Mouse (Mus musculus) lung, postnatal 10 days (tissue): Measurements from ENCODE around the gene Paqr9.

Source experiments
- DNase-seq: peaks from one replicate; pipeline ENCODE4 v3.0.0; 2021

The Paqr9 gene

DNA sequence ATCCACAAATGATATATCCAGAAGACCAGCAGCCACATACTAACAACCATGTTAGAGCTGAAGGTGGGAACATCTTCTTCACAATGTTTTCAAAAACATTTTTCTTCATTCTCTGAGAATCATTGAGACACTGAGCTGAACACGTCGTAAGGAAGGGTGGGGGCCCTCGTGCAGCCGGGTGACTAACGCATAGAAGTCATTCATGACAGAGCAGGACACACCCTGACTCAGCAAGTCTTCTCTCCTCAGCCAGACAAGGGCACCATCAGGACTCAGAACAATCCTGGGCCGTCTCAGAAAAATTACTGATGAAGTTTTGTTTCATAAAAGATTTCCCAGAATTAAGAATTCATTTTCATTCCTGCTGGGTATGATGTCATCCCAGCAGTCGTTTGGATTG is 12.8 kb upstream of the Paqr9 start:
- no peak for DNase-seq

DNA sequence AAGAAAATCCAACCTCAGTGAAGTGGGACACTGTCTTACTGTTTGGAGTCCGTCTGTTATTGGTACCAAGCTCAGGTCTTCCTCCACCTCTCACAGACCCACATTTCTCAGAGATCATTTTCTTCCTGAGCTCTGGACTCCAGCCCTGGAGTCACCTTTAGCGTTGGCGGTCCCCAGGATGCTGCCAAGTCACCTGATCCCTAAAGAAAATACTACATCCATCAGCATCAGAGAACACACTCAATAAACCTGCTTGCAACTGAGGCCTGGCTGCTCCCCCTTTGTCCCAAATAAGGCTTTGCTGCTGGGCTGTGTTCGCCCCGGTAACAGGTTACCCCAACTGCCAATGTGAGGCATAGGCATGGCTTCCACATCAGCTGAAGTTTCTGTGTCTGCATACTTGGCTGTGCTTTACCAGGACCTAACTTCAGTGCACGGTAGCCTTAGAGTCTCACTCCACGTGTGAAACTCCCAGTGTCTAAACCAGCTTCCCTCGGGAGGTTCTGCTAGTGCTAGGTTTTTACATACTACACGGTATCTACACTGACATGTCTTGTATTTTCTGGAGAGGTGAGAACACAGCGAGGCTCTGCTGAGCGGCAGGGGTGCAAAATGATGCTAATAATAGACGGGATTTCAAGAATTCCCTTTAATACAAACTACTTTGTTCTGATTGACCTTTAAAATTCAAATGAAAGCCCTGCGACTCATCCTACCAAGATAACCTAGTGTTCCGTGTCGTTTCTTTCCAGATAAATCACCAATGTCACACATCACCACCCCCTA is 9.6 kb upstream of the Paqr9 start:
- DNase-seq: no peak

DNA sequence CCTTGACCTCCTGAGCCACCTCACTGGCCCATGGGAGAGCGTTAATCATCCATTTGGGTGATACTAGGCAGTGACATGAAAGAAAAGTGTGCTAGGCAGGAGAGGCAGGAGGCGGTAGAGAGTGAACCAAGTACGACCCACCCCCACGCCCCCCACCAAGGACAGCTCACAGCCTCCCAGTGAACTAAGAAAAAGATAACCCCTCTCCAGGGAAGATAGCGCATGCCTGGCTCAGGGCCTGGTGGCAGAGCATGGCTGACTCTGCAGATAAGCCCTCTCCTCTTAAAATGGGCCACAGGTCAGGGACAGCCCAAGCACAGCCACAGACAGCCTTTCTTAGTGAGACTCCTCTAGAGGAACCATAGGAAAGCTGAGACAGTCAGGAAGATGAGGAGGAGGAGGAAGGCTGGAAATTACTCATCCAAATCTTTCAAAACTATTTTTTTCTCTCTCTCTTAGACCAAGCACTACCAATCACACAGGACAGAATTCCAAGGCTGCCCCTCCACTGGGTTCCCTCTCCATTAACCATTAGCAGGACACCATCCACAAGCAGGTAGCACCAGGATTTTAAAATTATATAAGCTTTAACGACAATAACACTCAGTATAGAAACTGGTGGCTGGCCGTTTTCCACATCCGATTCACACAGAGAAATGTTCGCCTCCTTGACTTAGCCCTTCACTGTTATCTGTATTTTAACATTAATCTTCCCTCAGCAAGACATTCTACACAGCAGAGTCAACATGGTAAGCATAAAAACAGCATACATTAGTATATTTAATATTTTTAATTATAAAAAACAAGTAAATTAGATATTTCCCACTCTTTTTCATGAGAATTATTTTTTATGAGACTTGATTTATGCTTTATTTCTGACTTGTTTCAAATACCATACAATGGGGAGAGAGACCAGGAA is 8.3 kb upstream of the Paqr9 start:
- no peak for DNase-seq

DNA sequence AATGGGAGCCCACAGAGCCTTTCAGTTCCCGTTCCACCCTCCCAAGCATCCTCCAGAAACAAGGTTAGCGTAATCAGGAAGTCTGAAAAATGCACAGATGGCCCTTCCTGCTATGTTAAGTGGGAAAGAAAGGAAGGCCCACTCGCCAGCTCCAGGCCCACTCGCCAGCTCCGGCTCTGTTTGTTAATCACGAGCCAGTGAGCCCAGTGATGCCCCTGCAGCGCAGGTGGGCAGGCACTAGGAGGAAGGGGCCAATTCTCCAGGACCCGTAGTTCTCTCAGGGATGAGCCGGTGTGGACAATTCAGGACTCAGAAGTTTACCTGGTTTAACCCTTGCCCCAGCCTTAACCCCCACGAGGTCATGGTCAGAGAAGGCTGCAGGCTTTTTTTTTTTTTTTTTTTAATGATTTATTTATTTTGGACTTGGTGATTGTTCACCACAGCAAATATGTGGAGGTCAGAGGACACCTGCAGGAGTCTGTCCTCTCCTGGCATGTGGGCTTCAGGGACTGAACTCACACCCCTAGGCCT is 7.2 kb upstream of the Paqr9 start:
- no peak for DNase-seq

DNA sequence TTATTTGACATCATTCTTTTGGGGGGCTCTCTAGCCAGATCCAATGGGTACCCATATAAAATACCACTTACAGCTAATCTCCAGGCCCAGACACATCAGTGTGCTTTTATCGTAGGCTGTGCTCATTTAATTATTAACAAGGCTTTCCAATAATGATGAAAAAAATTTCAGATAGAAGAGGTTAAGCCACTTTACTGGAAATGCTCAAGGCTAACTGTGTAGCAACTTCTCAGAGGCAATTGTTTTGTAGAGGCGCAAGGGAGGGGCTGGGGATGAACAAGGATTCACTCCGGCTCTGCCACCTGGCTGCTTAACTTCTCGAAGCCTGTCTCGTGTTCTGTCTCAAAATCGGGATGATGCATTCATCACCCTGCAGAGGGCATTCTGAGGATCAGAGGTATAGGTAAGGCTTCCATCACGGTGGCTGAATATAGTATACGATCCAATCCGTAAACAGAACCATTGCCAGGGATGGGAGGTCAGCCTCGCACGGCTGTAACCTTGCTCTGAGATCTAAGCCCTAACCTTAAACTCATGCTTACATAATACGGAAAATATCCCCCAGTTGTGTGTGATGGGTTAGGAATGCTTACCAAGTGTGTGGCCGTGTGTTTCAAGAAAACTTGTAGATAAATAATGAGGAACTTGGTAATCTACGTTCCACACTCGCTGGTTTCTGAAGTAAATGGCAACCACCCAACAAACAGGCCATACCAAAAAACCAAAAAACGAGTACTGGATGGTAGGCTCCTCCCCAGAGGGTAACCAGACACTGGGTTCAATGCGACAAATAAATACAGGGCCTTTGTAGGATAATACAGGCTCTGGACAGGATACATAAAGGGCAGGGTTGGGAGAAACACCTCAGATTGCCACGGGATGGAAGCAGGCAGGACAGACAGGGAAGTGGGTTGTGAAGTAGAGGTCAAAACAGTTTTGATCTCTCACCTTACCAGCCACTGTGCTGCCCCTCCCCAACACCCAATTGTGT is 4.9 kb upstream of the Paqr9 start:
- DNase-seq: no peak

DNA sequence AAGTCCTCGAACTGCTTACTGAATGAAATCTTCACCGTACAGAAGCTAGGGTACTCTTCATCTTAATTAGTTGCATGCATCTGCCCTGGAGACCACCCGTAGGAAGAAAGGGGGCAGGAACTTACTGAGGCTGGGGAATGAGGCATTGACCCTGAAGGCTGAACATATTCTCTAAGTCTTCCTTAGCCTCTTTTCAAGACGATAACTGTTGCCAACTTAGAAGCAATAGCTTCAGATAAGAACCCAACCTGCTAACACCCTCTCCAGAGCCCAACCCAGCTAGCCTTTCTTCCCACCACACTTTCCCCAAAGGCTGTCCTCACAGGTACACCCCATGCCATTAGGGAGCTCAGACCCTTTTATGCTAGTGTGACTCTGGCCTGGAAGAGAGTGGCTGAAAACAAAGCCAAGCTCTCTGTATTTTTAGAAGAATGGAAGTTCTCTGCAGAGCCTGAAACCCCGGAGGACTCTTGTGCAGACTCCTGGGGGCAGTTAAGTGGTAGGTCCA is 4.2 kb upstream of the Paqr9 start:
- no peak for DNase-seq

DNA sequence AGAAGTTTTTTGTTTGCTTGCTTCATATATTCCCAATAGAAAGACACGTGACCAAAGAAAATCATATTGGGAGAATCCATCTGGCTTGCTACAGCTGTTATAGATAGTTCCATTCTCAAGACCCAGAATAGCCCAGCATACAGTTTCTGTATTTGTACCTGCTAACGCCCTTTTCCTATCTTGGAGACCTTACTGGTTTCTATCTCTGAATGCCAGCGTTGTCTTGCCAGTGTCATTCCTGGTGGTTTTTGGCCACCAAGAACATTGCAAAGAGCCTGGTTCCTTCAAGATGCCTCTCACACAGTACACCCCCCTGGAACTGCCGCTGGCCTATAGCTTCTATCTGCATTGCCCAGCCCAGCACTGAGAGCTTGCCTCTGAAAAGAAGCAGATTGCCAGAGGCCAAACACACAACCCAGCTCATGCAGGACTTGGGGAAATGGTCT is 3.4 kb upstream of the Paqr9 start:
- DNase-seq: no peak

DNA sequence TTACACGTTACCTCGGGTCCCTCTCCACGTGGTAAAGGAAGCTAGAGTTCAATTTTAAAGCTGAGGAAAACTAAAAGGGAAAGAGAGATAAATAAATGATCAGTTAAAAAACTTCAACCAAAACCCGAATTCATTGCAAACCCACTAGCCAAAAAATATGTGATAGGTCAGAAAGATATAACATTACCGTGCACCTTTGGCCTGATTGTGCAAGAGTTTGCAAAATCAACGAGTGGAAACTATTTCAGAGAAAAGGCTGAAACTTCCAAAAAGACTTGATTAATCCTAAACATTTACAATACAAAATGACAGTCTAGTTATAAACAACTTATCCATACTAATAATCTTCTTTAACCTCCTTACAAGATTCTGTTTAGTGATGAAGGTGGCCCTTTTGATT is 1.7 kb upstream of the Paqr9 start:
- no peak for DNase-seq

DNA sequence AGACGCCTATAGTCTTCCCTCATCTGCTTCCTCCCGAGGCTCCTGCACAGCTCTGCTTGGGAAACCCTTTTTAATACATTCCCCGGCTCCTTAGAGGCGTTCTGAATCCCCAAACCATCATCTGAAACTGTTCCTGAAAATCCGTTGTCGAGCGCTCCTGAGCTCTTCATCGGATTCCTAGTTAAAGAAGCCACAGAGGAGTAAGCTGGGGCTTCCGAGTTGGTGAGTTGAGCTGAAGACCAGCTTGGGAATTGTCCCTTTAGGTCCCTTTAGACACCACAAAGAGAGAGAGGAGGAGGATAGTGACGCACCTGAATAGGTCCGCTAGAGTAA is 765 bp upstream of the Paqr9 start:
- no peak for DNase-seq

DNA sequence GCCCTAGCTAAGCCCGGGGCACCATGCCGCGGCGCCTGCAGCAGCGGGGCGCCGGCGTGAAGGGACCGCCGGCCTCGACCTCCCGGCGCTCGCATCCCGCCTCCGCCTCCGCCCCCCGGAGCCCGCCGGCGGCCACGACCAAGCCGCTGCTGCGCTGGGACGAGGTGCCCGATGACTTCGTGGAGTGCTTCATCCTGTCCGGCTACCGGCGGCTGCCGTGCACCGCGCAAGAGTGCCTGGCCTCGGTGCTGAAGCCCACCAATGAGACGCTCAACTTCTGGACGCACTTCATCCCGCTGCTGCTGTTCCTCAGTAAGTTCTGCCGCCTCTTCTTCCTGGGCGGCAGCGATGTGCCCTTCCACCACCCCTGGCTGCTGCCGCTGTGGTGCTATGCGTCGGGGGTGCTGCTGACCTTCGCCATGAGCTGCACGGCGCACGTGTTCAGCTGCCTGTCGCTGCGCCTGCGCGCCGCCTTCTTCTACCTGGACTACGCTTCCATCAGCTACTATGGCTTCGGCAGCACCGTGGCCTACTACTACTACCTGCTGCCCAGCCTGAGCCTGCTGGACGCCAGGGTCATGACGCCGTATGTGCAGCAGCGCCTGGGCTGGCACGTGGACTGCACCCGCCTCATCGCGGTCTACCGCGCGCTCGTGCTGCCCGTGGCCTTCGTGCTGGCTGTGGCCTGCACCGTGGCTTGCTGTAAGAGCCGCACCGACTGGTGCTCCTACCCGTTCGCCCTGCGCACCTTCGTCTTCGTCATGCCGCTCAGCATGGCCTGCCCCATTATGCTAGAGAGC is 679 bp downstream of the Paqr9 start:
- no peak for DNase-seq

DNA sequence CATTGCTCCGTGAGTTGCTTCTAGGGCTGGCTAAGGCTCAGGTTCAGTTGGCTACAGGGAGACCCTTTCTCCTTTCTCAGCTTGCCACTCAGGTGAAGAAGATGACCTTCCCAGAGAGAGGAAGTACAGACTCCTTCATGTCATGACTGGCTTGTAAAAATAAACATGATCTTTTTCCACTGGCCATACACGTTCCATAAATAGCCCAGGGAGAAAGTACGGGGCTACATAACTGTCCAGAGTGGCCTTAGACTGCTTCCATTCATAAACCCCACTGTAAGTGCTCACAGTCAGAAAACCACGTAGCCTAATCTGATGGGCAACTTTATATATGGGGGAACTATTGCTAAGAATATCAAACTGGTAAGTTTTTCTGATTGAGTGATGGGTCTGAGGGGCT is 4.6 kb downstream of the Paqr9 start:
- no peak for DNase-seq

DNA sequence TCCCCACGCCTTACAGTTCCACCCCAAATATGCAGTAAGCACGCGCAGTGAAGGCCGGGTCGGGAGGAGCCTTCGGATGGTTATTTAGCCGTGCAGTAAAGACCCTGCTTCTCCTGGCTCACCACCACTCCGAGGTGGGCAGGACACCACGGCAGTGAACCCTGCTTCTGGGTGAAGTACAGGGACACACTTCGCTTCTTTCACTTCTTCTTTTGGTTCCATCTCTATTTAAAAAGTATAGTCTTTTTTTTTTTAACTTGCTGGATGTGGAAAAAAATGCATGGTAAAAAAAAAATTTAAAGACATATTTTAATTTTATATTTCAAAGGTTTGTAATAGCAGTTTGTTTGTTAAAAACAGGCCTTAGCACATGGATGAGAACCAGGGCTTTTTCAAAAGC is 6.9 kb downstream of the Paqr9 start:
- no peak for DNase-seq

DNA sequence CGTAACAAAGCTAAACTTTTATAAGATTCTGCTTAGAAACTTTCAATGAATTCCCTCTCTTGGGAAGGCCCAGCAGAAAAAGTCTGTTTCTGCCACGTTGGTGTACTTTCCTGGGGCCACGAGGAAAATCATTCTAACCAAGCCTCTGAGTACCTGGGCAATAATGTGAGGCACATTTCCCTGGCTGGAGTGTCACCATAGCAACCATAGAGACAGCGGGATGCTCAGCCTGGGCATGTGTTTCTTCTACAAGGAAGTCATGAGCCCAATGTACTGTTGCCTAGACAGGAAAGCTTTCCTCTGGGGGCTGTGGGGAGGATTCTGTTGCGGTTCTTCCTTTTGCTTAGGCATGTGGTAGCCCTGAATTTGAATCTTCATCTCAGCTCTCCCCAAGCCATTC is 7.5 kb downstream of the Paqr9 start:
- no peak for DNase-seq

DNA sequence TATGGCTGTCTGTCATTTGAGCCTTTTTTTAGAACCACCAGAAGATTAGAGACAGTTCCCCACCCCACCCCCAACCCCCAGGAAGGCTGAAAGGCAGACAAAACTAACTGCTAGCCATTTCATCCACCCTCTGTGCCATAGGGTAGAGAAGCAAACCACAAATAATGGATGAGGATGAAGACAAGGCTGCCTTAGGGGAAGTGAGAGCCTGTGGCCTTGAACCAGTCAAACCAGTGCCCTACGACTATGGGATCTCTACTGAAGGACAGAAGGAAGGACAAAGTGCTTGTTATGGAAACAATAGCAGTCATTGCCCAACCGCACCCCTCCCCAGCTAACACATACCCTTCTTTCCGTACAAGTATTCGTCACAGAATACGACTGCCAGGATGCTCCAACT is 9.8 kb downstream of the Paqr9 start:
- no peak for DNase-seq

DNA sequence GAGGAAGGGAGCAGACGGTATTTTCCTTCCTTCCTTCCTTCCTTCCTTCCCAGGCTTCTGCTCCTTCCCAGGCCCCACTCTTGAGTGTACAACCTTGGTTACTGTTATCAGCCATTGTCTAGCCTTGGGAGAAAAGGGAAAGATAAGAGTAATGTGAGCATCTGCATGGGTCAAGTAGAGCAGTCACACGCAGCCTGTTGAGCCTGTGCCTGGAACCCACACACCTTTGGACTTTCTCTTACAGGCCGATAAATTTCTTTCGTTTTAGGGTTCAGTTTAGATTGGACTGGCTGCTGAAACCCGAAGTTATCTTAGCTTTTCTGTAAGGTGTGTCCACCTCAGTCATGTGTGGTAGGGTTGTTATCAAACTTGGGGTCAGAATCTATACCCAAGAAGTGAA is 10.5 kb downstream of the Paqr9 start:
- no peak for DNase-seq

DNA sequence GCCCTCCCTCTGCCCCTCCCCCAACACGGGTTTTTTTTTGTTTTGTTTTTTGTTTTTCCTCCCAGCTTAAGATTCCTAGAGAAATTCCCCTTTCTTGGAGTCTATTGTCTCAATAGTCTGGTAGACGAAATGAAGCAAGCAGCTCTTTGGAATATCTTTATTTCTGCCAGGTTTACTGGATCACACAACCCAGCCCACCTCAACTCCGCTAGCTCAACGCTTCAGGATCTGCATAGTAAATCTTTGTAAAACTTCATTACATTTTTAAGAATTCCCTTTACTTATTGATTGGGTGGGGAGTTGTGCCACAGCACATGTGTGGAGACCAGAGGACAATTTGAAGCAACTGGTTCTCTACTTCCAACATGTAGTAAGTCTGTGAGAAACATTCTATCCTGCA is 11.1 kb downstream of the Paqr9 start:
- DNase-seq: no peak

DNA sequence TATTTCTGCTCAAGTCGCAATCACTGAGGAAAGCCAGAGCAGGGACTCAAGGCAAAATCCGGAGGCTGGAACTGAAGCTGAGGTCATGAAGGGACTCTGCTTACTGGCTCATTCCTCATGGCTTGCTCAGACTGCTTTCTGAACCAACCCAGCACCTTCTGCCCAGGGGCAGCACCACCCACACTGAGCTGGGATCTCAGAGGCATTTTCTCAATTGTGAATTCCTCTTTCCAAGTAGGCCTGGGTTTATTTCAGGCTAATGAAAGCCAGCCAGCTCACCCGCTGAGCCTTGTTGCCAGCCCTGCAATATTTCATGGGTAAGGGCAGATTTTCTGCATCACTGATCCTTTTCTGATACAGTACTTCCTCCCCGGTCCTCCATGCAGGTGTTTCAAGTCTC is 12.0 kb downstream of the Paqr9 start:
- no peak for DNase-seq

DNA sequence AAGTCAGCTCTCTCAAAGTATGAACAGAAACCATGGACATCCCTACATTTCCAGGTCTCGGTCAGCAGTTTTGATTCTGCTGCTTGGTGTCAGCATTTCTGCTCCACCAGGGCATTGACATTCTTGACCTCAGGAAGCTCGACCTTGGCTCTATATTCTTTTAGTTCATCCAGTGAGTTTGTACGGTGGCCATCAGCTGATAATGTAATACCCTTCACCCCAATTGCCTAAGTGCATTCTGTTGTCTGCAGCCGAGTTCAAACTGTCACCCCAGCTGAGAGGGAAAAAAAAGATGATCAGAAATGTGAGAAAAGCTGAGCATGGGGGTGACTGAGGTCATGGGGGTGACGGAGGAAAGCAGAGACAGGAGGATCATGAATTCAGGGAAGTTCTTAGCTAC is 13.1 kb downstream of the Paqr9 start:
- DNase-seq: no peak

DNA sequence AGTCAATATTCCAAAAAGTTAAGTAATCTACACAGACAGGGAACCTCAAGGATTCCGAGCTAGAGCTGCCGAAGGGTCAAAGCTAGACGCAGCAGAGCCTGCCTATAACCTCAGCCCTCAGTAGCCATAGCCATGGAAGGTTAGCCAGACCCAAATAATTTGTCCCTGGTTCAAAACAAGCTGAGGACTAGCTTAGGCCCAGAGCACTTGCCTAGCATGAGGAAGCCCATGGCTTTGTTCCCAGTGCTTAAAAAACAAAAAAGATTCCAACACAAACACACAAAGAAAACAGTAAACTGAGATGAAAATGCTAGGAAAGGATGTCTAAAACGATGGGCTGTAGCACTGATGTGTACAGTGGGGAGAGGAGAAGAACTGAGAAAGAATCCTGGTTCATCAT is 14.7 kb downstream of the Paqr9 start:
- DNase-seq: no peak

DNA sequence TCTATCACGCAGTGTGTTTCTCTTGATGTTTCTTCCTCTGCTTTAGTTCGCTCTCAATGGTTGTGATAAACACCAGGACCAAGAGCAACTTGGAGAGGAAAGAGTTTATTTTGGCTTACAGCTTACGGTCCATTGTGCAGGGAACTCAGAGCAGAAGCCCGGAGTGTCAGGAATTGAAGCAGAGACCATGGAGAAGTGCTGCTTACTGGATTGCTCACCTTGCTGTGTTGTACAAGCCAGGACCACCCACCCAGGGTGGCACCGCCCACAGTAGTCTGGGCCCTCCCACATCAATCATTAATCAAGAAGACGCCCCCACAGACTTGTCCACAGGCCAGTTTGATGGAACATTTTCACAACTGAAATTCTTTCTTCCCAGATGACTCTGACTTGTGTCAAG is 18.0 kb downstream of the Paqr9 start:
- DNase-seq: no peak

DNA sequence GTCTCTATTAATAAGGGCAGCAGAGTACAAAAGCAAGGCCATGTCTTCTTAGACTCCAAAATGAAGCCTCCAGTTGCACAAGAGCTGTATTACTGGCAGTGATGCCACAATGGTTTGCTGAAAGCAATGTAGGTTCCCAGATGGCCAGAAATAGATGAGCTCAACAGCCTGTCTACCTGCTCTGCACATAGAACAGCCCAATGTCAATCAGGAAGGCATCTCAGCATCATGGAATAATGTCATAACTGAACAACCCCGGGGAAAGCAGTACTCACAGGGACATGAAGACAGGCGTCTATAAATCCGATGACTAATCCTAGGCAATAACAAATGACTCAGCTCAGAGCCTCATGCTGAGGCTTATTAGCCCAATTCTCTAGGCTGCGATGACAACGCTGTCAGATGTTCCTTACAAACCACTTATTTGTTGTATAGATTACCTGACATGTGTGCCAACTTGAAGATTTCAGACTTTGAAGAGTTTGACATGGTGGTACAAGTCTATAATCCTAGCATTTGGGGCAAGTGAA is 19.0 kb downstream of the Paqr9 start:
- DNase-seq: no peak
